Mouse (Mus musculus) brain, embryonic 14.5 days (tissue): ENCODE measurements at regions not wholly inside any gene's neighbourhood (a gene's known extent, or its start where the extent isn't known, plus 50 kb on each side); places are given as distances from the start of the nearest gene placed in this dataset.

Source experiments
- DNase-seq: peaks from one replicate; pipeline ENCODE4 v3.0.0-alpha.2; 2011; ENCODE audit warnings: low read depth
- CTCF ChIP-seq: fragments of 200-500 bp; IDR thresholded peaks from 2 replicates; pipeline ENCODE4 v1.5.1; 2012; ENCODE audit warnings: inconsistent platforms, mild to moderate bottlenecking, moderate library complexity, borderline replicate concordance; ENCODE audit not compliant: insufficient read depth, insufficient read length; ENCODE audit errors: extremely low read depth
- POLR2A ChIP-seq: fragments of 200-500 bp; IDR thresholded peaks from 2 replicates; pipeline ENCODE4 v1.6.1; 2012; ENCODE audit warnings: mild to moderate bottlenecking, inconsistent platforms, borderline replicate concordance; ENCODE audit not compliant: poor library complexity, insufficient read depth, insufficient read length, severe bottlenecking; ENCODE audit errors: extremely low read depth

- TF ChIP-seq CTCF, result no peak
- no peak for TF ChIP-seq POLR2A
- no peak for DNase-seq
Measured at GRCm38 (mm10) chr3:19458386-19458785, 170.1 kb downstream of the 1700064H15Rik start.

DNA sequence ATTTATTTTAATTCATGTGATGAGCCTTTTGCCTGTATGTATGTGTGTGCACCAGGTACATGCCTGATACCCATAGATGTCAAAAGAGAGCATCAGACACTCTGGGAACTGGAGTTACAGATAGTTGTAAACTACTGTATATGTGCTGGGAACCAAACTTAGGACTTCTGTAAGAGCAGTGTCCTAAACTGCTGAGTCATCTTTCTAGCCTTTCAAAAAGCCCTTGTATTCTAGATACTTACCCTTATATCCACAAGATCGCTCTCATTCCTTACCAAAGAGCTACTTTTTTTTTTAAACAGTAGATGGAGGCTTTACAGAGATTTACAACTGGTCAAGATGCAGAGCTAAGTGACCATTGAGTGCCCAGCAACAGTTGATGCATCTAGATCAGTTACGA lies 171.0 kb downstream of the 1700064H15Rik start:
- DNase-seq, result no peak
- TF ChIP-seq POLR2A (no peak), CTCF (no peak)

- DNase-seq, result no peak
- TF ChIP-seq POLR2A (no peak), CTCF (no peak)
Measured at GRCm38 (mm10) chr3:19455838-19456448, 172.5 kb downstream of the 1700064H15Rik start.

GRCm38 (mm10) chr3:19451022-19451421 lies 177.5 kb downstream of the 1700064H15Rik start:
- DNase-seq, result peak; percentile 5
- TF ChIP-seq POLR2A (no peak), CTCF (no peak)

DNA sequence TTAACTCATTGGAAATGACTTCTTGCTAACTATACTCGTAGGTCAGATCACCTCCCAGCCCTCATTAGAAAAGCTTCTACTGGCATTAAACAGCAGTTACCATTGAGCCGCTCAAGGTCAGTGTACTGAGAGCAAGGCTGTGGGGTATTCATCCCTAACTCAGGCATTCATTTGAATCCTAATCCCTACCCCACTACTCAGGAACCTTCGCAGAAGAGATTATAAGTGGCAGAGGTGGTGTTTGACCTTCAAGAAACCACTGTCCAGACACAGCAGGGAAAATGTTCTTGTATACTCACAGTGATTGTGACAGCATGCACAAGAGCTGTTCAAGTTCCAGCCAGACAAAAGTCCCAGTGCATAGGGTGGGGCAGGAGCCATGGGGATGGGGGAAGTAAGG lies 179.5 kb downstream of the 1700064H15Rik start:
- no peak for TF ChIP-seq POLR2A
- TF ChIP-seq CTCF, result no peak
- no peak for DNase-seq

DNA sequence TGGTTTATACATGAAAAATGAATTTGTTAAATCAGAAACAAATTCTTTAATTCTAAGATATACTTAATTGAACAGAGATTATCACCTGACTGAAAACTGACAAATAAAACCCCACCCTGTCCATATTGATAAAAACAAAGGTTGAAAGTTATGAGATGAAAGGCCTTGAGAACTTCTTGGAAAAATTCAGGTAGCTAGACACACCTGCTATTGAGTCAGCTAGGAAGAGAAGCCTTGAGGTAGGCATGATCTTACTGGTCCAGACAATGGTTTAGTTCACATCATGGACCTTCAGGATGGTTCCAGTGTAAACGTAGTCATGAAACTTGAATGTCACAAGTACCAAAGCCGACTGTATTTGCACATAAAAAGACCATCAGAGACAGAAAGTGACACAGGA lies 180.3 kb downstream of the 1700064H15Rik start:
- no peak for TF ChIP-seq CTCF
- TF ChIP-seq POLR2A, result no peak
- DNase-seq, result no peak

GRCm38 (mm10) chr3:19447733-19448132 lies 180.7 kb downstream of the 1700064H15Rik start:
- DNase-seq, result no peak
- no peak for TF ChIP-seq POLR2A
- no peak for TF ChIP-seq CTCF

GRCm38 (mm10) chr3:19444914-19445313 lies 183.6 kb downstream of the 1700064H15Rik start:
- DNase-seq, result peak; percentile 5
- TF ChIP-seq POLR2A, result no peak
- no peak for TF ChIP-seq CTCF

- no peak for DNase-seq
- TF ChIP-seq CTCF, result no peak
- no peak for TF ChIP-seq POLR2A
Measured at GRCm38 (mm10) chr3:19441827-19442226, 186.7 kb downstream of the 1700064H15Rik start.

- no peak for DNase-seq
- TF ChIP-seq POLR2A, result no peak
- no peak for TF ChIP-seq CTCF
Measured at GRCm38 (mm10) chr3:19430159-19430558, 198.3 kb downstream of the 1700064H15Rik start.

- DNase-seq, result no peak
- TF ChIP-seq CTCF (no peak), POLR2A (no peak)
Measured at GRCm38 (mm10) chr3:19429422-19430076, 198.9 kb downstream of the 1700064H15Rik start.

GRCm38 (mm10) chr3:19429010-19429409 lies 199.5 kb downstream of the 1700064H15Rik start:
- DNase-seq, result no peak
- no peak for TF ChIP-seq POLR2A
- no peak for TF ChIP-seq CTCF
